Mouse (Mus musculus) testis, adult 2 months (tissue): ENCODE measurements around the gene Vangl1.

Source experiments
- CTCF ChIP-seq: fragments of 200-500 bp; IDR thresholded peaks from 2 replicates; pipeline ENCODE4 v1.5.1; 2012; ENCODE audit warnings: low read depth, mild to moderate bottlenecking, inconsistent platforms, low read length, moderate library complexity; ENCODE audit not compliant: control insufficient read depth, insufficient read depth, insufficient replicate concordance
- POLR2A ChIP-seq: fragments of 200-500 bp; IDR thresholded peaks from 2 replicates; pipeline ENCODE4 v1.6.1; 2012; ENCODE audit warnings: low read depth, mild to moderate bottlenecking, inconsistent platforms, low read length, moderate library complexity; ENCODE audit not compliant: control insufficient read depth

DNA sequence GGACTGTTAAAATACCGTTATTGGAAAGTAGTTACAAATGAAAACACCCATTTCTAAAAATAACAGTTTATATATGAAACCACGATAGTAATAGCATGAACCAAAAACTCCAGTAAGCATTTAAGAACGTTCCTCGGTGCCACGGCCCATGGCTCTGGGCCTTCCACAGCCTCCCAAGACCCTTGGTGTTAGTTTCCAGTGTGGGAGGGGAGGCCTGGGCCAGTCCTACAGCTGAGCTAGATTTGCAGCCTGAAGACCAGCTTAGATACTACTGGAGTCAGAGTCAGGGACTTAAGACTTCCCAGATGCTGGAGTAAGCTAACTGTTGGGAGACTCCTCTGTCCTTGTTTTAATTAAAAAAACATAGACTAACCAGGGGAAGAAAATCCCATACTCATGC, 28.4 kb downstream of the Vangl1 start:
- TF ChIP-seq POLR2A (no peak), CTCF (no peak)
